Mouse (Mus musculus): ENCODE results near the gene Msl1.

DNA sequence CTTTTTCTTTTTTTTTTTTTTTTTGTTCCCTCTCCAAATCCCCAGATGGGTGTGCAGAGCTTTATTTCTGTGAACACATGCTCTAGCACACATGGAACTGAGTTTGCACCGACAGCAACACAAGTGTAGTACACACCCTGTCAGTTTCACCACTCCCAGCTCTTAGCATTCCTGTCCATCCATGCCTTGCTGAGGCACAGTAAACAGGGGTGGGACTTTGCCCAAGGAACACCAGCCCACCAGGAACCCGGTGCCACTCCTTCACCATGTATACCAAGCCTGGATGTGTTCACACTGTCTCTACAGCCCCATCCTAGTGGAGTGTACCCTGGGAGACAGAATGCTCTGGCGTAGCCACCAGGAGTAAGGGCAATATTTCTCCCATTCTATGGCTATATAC, 40.4 kb downstream of the Msl1 start:
- no peak for TF ChIP-seq CTCF (IDR thresholded peaks at IDR 0.05; ENCODE audit: extremely low read depth, insufficient read length, insufficient replicate concordance, low read depth, low read length)
- no peak for TF ChIP-seq POLR2A (IDR thresholded peaks at IDR 0.05; ENCODE audit: low read depth, low read length)
